Mouse (Mus musculus) hindbrain, embryonic 16.5 days (tissue): ENCODE data around the gene Snx3. TPM values are rescaled to one million over a fixed set of nuclear protein-coding genes. Genes with fewer than 3 reads are reported as not detected.
A peak's percentile ranks its signal among the peaks of the same experiment; 100 is the strongest.

Source experiments
- ATAC-seq: fragments of 200-750 bp; cut with Nextera tagmentation; 2 replicates; pipeline ENCODE4 v1.8.0; 2017; ENCODE audit warnings: moderate TSS enrichment, moderate library complexity
- H3K27ac ChIP-seq: fragments of 300-500 bp; sonication (generic); 2 replicates; pipeline ENCODE4 v1.5.1; 2014; ENCODE audit warnings: low read depth, mild to moderate bottlenecking, control low read depth, low read length, moderate library complexity
- H3K27me3 ChIP-seq: fragments of 300-500 bp; sonication (generic); replicated peaks from 2 replicates; pipeline ENCODE4 v1.6.1; 2014; ENCODE audit warnings: low read length; ENCODE audit not compliant: control insufficient read depth, insufficient read depth
- H3K36me3 ChIP-seq: fragments of 300-500 bp; sonication (generic); 2 replicates; pipeline ENCODE4 v1.6.1; 2014; ENCODE audit warnings: mild to moderate bottlenecking, low read length, moderate library complexity, mixed read lengths; ENCODE audit not compliant: control insufficient read depth, insufficient read depth
- H3K4me1 ChIP-seq: fragments of 300-500 bp; sonication (generic); 2 replicates; pipeline ENCODE4 v1.6.1; 2014; ENCODE audit warnings: low read depth, low read length; ENCODE audit not compliant: control insufficient read depth, insufficient read depth
- H3K4me2 ChIP-seq: fragments of 300-500 bp; sonication (generic); 2 replicates; pipeline ENCODE4 v1.6.1; 2014; ENCODE audit warnings: mild to moderate bottlenecking, low read length, control low read depth, moderate library complexity
- H3K4me3 ChIP-seq: fragments of 300-500 bp; sonication (generic); 2 replicates; pipeline ENCODE4 v1.5.1; 2014; ENCODE audit warnings: mild to moderate bottlenecking, low read length, control low read depth, moderate library complexity
- H3K9ac ChIP-seq: fragments of 300-500 bp; sonication (generic); 2 replicates; pipeline ENCODE4 v1.6.1; 2014; ENCODE audit warnings: low read depth, mild to moderate bottlenecking, control low read depth, low read length, moderate library complexity
- H3K9me3 ChIP-seq: fragments of 300-500 bp; sonication (generic); 2 replicates; pipeline ENCODE4 v1.6.1; 2014; ENCODE audit warnings: mild to moderate bottlenecking, low read length, moderate library complexity; ENCODE audit not compliant: control insufficient read depth
- WGBS: fragments of 180-500 bp; shearing (Covaris S2); extraction: QIAGEN DNeasy Blood & Tissue Kit; methylation state at CpG from one replicate; pipeline ENCODE4 v1.1.7; 2014; 5-methylcytosine and 5-hydroxymethylcytosine counted together
- polyA plus RNA-seq: library from polyadenylated mRNA; unstranded; fragments of >200 nt; fragmentation: Nextera tagmentation; extraction: Ambion mirVana; gene quantifications from 2 replicates; pipeline ENCODE4 v1.2.1, GENCODE M21; 2015

Snx3 gene
- polyA plus RNA-seq, 1 experiment from 2014 or later: 365 TPM

DNA sequence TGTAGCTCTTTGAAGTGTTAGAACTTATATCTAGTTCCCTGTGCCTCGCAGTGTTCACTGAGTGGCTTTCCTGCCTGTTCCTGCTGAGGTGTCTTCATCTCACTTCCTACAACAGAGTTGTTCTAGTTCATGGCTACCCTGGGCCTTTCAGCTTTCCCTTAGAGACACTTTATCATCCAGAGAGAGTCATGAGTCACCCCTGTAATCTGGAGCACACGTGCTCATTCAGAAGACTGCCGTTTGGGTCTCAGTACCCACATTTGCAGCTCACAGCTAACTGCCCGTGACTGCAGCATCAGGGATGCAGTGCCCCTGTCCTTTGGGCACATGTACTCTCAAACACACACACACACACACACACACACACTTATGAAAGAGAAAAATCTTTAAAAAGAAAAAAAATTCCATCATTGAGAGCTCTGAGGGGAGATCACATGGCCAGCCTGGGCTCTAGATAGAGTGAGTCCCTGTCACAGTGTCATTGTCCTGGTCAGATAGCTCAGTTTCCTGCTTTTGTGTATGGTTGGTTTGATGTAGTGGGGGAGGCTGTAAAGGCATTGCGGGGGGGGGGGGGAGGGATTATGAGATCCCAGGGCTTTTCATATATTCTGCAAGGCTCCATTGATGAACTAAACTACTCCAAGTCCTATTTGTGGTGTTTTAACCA lies 19.6 kb downstream of the Snx3 start:
- H3K4me2 ChIP-seq: no peak overlapping the region
- ATAC-seq: peak; percentile 60; the same call in 1 of the 2 replicates

DNA sequence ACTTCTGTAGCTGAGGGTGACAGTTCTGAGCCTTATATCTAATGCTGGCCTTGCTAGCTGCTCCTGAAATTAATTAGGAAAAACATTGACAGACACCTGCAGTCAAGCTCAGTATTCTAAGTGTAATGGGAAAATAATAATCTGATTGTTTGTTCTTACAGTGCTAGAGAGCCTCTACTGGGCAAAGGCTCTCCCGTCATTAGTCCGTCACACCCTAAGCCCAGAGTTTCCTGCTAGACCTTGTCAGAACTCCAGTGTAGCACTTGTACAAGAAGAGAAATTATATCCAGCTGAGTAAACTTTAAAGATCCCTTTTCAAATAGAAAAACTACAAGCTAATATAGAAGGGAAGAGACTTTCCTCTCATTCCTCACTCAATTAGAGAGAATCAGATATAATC lies 21.1 kb downstream of the Snx3 start:
- H3K9me3 ChIP-seq: no peaks in the 10 kb centered on the region
- H3K4me3 ChIP-seq: no peak overlapping the region
- H3K27ac ChIP-seq: no peak overlapping the region
- no peaks in the 10 kb centered on the region for H3K4me1 ChIP-seq
- WGBS: 46% methylated on average over 2 of the region's 2 CpGs
- H3K27me3 ChIP-seq: no peaks in the 10 kb centered on the region
- 0 out of 2 replicates have a peak, but pooled peaks cover 3% of the 10 kb centered on the region for H3K36me3 ChIP-seq
- no peak for ATAC-seq
- H3K9ac ChIP-seq: no peak overlapping the region
- no peak overlapping the region for H3K4me2 ChIP-seq

More for the DNA sequence above, 19.6 kb downstream of the Snx3 start:
- Histone ChIP-seq H3K27ac (no peak overlapping the region), H3K36me3 (0 out of 2 replicates have a peak, but pooled peaks cover 3% of the 10 kb centered on the region), H3K4me3 (no peak overlapping the region), H3K27me3 (no peaks in the 10 kb centered on the region), H3K9me3 (no peaks in the 10 kb centered on the region), H3K9ac (no peak overlapping the region), H3K4me1 (no peaks in the 10 kb centered on the region)
- 73% methylated on average over 5 of the region's 5 CpGs for WGBS

DNA sequence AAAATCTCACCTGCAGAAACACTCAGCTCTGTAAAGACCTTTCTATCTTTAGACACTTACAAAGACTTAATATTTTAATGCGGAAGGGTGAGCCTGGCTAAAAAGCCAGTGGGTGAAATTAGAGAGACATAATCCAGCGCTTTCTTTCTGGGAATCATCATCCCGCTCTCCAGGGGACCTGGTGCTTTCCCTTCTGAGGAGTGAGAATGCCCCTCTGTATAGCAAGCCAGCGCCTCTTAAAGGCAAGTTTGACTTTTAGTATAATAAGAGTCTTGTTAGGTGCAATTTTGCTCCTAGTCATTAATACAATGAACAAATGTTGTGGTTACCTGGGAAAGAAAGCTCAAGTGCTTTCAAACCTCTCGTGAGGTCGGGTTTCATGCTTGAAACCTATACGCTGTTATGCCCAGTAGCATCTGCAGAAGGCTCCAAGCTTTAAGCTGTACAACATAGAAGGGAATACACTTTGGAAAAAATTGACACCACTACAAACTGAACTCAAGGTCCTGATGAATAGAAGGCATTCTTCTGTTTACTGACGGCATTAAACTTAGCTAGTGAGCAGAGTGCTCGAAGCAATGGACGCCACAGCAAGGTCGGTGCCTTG lies 21.8 kb downstream of the Snx3 start:
- ATAC-seq: no peak
- Histone ChIP-seq H3K4me1 (no peaks in the 10 kb centered on the region), H3K9ac (no peak overlapping the region), H3K27me3 (no peaks in the 10 kb centered on the region), H3K4me2 (no peak overlapping the region), H3K36me3 (0 out of 2 replicates have a peak, but pooled peaks cover 3% of the 10 kb centered on the region), H3K9me3 (no peaks in the 10 kb centered on the region), H3K4me3 (no peak overlapping the region), H3K27ac (no peak overlapping the region)
- WGBS: 72% methylated on average over 11 of the region's 11 CpGs

DNA sequence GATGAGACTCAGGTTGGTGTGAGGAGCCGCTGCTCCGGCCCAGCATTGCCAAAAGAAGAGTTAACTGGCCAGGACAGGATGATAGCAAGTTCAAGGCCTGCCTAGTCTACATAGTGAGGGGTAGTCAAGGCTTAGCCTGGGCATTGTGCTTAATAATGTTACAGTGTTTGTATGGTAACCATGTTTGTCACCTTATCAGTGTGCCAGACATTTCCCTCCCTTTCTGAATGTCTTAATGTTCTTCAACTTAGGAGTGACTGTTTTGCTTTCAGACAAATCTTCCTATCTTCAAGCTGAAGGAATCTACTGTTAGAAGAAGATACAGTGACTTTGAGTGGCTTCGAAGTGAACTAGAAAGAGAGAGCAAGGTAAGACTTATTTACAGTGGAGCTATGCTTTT lies 23.9 kb downstream of the Snx3 start:
- Histone ChIP-seq H3K27ac (no peak overlapping the region), H3K27me3 (no peaks in the 10 kb centered on the region), H3K4me2 (no peak overlapping the region), H3K9ac (no peak overlapping the region), H3K4me3 (no peak overlapping the region), H3K36me3 (0 out of 2 replicates have a peak, but pooled peaks cover 6% of the 10 kb centered on the region), H3K9me3 (no peaks in the 10 kb centered on the region), H3K4me1 (no peaks in the 10 kb centered on the region)
- 99% methylated on average over 3 of the region's 3 CpGs for WGBS
- ATAC-seq: no peak

DNA sequence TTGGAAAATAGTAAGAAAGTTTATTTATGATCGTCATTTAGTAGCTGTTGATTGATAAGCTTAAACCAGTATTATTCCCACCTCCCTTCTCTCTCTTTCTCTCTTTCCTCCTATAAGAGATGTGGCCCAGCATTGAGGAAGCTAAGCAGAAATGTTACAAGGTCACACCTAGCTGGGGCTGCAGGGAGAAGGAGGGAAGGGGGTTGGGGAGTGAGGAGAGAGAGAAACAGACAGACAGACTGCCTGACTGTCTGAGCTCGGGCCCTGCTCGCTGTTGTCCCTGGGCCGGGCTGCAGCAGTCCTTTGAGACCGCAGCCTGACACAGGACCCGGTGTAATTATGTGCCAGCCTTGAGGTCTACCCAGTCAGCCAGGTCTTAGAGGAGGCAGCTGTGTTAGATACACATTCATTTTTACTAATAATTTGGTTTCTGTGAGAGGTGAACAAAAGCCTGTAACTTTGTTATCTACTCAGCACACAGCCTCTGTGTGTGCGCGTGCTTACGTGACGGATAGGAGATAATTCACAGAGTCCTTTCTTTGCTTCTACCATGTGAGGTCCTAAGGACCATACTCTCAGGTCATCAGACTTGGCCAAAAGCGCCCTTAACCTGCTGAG lies 32.1 kb downstream of the Snx3 start:
- Histone ChIP-seq H3K36me3 (peaks cover 11% of the 10 kb centered on the region; the same call in 1 of the 2 replicates), H3K9ac (no peak overlapping the region), H3K4me2 (no peak overlapping the region), H3K4me1 (no peaks in the 10 kb centered on the region), H3K9me3 (no peaks in the 10 kb centered on the region), H3K27ac (no peak overlapping the region), H3K4me3 (no peak overlapping the region), H3K27me3 (no peaks in the 10 kb centered on the region)
- ATAC-seq: no peak
- WGBS: 88% methylated on average over 11 of the region's 11 CpGs

DNA sequence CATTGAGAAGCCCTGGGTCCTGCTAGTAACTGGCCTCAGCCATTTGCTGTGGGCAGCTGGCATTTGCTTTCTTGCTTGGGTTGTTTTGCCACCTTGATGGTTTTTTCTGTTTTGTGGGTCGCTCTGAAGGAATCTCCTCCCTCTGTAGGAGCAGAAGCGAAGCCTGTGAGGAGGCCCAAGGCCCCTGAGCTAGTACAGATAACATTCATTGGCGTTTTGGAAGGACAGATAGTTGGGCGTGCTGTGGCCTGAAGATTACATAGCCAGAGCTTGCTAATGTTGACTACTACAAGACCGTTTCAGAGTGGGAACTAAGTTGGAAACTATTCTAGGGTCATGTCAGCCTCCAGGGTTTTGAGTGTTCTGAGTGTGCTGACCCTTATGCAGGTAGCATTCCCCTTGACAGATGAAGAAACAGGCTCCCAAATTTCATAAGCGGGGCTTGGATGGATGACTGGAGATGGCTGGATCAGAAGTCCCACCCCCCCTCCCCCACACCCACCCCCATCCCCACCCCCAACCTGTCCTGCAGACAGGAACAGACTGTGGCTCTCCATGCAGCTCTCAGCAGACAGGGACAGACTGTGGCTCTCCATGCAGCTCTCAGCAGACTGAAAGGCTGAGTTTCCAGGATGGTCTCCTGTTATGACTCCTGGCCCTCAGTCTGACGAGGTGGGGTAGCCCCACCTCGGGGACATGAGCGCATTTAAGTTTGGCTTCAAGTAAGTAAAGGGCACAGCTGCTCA lies 35.9 kb downstream of the Snx3 start:
- Histone ChIP-seq H3K36me3 (peaks cover 8% of the 10 kb centered on the region; the same call in 1 of the 2 replicates), H3K4me3 (no peak overlapping the region), H3K9me3 (no peaks in the 10 kb centered on the region), H3K4me1 (no peaks in the 10 kb centered on the region), H3K9ac (no peak overlapping the region), H3K27ac (no peak overlapping the region), H3K4me2 (no peak overlapping the region), H3K27me3 (no peaks in the 10 kb centered on the region)
- no peak for ATAC-seq
- WGBS: 89% methylated on average over 9 of the region's 9 CpGs

DNA sequence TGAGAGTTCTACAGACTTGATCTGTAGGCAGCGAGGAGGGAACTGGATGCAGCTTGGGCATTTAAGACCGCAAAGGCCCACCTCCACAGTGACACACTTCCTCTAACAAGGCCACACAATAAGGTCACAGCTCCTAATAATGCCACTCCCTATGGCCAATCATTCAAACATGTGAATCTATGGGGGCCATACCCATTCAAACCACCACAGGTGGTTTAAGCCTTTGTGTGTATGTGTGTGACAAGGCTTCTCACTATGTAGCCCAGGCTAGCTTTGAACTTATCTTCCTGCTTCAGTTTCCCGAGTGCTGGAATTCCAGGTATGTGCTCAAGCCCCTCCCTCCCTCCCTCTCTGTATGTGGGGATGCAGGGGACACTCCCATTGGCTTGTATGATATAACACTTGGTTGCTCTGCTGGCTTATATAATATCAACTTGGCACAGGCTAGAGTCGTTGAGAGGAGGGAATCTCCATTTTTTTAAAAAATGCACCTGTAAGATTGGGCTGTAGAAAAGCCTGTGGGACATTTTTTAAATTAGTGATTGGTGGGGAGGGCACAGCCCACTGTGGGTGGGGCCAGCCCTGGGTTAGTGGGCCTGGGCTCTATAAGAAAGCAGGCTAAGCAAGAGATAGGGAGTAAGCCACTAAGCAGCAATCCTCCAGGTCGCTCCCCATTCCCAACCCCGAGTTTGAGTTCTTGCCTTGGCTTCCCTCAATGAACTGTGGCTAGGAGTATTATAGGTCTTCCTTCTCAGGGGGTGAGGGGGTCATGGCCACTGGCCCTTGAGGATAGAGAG lies 44.1 kb downstream of the Snx3 start:
- H3K9me3 ChIP-seq: no peaks in the 10 kb centered on the region
- H3K4me2 ChIP-seq: no peak overlapping the region
- H3K36me3 ChIP-seq: no peaks in the 10 kb centered on the region
- no peaks in the 10 kb centered on the region for H3K27me3 ChIP-seq
- no peaks in the 10 kb centered on the region for H3K4me1 ChIP-seq
- no peak overlapping the region for H3K9ac ChIP-seq
- H3K4me3 ChIP-seq: no peak overlapping the region
- ATAC-seq: no peak
- no peak overlapping the region for H3K27ac ChIP-seq
- WGBS: 83% methylated on average over 6 of the region's 6 CpGs

DNA sequence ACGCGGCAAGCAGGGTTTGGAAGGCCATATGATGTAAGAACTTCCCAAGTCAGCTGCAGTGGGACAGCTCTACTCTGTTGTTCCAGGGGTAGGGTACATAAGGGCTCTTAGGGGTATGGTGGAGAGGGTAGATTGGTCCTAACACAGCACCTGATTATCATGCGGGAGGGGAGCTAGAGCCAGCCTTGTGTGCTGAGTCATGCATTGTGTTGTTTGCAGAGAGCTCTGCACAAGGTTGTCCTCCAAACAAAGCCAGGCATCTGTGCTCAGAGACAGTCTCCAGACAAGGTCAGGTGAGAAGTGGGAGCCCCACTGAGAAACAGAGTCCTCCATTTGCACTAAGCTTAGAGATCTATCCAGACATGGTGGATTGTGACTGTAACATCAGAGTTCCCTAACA lies 44.7 kb downstream of the Snx3 start:
- Histone ChIP-seq H3K9ac (no peak overlapping the region), H3K9me3 (no peaks in the 10 kb centered on the region), H3K27ac (no peak overlapping the region), H3K4me2 (no peak overlapping the region), H3K36me3 (no peaks in the 10 kb centered on the region), H3K4me3 (no peak overlapping the region), H3K4me1 (no peaks in the 10 kb centered on the region), H3K27me3 (no peaks in the 10 kb centered on the region)
- WGBS: 94% methylated on average over 3 of the region's 3 CpGs
- ATAC-seq: no peak
